Mouse (Mus musculus): ENCODE measurements around the gene Baz2a.

DNA sequence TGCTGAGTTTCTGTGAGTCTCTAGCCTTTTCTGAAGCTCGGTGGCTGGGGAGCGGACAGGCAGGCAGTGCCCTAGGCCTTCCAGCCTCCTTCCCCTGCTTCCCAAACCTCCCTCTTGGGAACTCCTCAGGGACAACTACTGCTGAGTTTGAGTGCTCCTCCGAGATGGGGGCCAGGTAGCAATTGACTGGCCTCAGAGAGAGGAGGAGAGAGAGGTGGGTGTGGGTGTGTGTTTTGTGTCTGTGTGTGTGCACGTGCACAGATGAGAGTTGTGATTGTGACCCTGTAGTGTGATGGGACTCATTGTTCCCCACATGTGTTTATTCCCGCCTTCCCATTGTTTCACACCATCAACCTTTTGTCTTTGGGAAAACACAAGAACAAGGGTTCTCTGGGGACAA is 36.1 kb downstream of the Baz2a start:
- TF ChIP-seq POLR2A (IDR thresholded peaks at IDR 0.05; ENCODE audit: low read depth, low read length) (no peak), CTCF (IDR thresholded peaks at IDR 0.05; ENCODE audit: extremely low read depth, insufficient read depth, insufficient read length, insufficient replicate concordance) (no peak)
